Mouse (Mus musculus): ENCODE measurements at regions not wholly inside any gene's neighbourhood (a gene's known extent, or its start where the extent isn't known, plus 50 kb on each side); places are given as distances from the start of the nearest gene placed in this dataset.

- Histone ChIP-seq H3K79me2 (ENCODE audit: control insufficient read depth, insufficient read depth, low read length, poor library complexity) (no peaks in the 10 kb centered on the region), H3K9me3 (replicated peaks; ENCODE audit: insufficient read depth, low read length) (no peaks in the 10 kb centered on the region), H3K27ac (ENCODE audit: control insufficient read depth, low read depth, low read length) (no peak overlapping the region), H3K4me1 (ENCODE audit: control insufficient read depth in 1 of 2, insufficient read depth in 2 of 2, low read length in 2 of 2) (no peaks in the 10 kb centered on the region), H3K4me3 (ENCODE audit: control insufficient read depth in 1 of 2, insufficient read depth in 1 of 2, low read depth in 2 of 2, low read length in 2 of 2) (no peak overlapping the region), H3K36me3 (ENCODE audit: control insufficient read depth in 1 of 2, insufficient read depth in 2 of 2, low read length in 2 of 2) (no peaks in the 10 kb centered on the region), H3K9ac (ENCODE audit: control insufficient read depth, low read depth, low read length, poor library complexity, severe bottlenecking) (no peak overlapping the region), H3K27me3 (ENCODE audit: control insufficient read depth in 1 of 2, insufficient read depth in 2 of 2, low read length in 2 of 2) (no peaks in the 10 kb centered on the region)
- peak; percentile 8 for DNase-seq (ENCODE audit: low read depth, low spot score)
- TF ChIP-seq ELF1 (IDR thresholded peaks at IDR 0.05; ENCODE audit: low read depth, low read length) (no peak), ETS1 (IDR thresholded peaks at IDR 0.05; ENCODE audit: low read depth, low read length) (peak; percentile 63; the same call in 1 of the 2 replicates), E2F4 (IDR thresholded peaks at IDR 0.05; ENCODE audit: borderline replicate concordance, low read depth, low read length) (no peak), MAZ (IDR thresholded peaks at IDR 0.05; ENCODE audit: low read depth, low read length) (no peak), POLR2AphosphoS2 (IDR thresholded peaks at IDR 0.05; ENCODE audit: low read length) (no peak), BHLHE40 (IDR thresholded peaks at IDR 0.05; ENCODE audit: borderline replicate concordance, low read depth, low read length) (peak; percentile 95), MXI1 (IDR thresholded peaks at IDR 0.05; ENCODE audit: low read depth, low read length) (peak; percentile 50; the same call in 1 of the 2 replicates), USF1 (IDR thresholded peaks at IDR 0.05; ENCODE audit: low read depth, low read length) (peak; percentile 41; the same call in 1 of the 2 replicates), MAX (IDR thresholded peaks at IDR 0.05; ENCODE audit: low read length) (peak; percentile 43; the same call in 1 of the 2 replicates), CHD2 (IDR thresholded peaks at IDR 0.05; ENCODE audit: low read length) (no peak), MEF2A (IDR thresholded peaks at IDR 0.05; ENCODE audit: extremely low read depth, insufficient replicate concordance, low read depth, low read length, poor library complexity, severe bottlenecking) (no peak), NELFE (IDR thresholded peaks at IDR 0.05; ENCODE audit: low read depth, low read length) (no peak)
Measured at GRCm38 (mm10) chr15:13549207-13549837, 375.8 kb upstream of the Cdh6 start.

GRCm38 (mm10) chr15:13540026-13540425 is 366.6 kb upstream of the Cdh6 start:
- Histone ChIP-seq H3K27me3 (ENCODE audit: control insufficient read depth in 1 of 2, insufficient read depth in 2 of 2, low read length in 2 of 2) (no peaks in the 10 kb centered on the region), H3K9ac (ENCODE audit: control insufficient read depth, low read depth, low read length, poor library complexity, severe bottlenecking) (no peak overlapping the region), H3K4me3 (ENCODE audit: control insufficient read depth in 1 of 2, insufficient read depth in 1 of 2, low read depth in 2 of 2, low read length in 2 of 2) (no peak overlapping the region), H3K9me3 (replicated peaks; ENCODE audit: insufficient read depth, low read length) (no peaks in the 10 kb centered on the region), H3K4me1 (ENCODE audit: control insufficient read depth in 1 of 2, insufficient read depth in 2 of 2, low read length in 2 of 2) (no peaks in the 10 kb centered on the region), H3K36me3 (ENCODE audit: control insufficient read depth in 1 of 2, insufficient read depth in 2 of 2, low read length in 2 of 2) (no peaks in the 10 kb centered on the region), H3K27ac (ENCODE audit: control insufficient read depth, low read depth, low read length) (no peak overlapping the region), H3K79me2 (ENCODE audit: control insufficient read depth, insufficient read depth, low read length, poor library complexity) (no peaks in the 10 kb centered on the region)
- no peak for TF ChIP-seq MAFK (IDR thresholded peaks at IDR 0.05; ENCODE audit: borderline replicate concordance, low read depth, low read length)
- TF ChIP-seq EP300 (IDR thresholded peaks at IDR 0.05; ENCODE audit: low read depth in 1 of 2, low read length in 2 of 2), result no peak
- TF ChIP-seq MEF2A (IDR thresholded peaks at IDR 0.05; ENCODE audit: extremely low read depth, insufficient replicate concordance, low read depth, low read length, poor library complexity, severe bottlenecking), result no peak
- no peak for TF ChIP-seq CHD1 (IDR thresholded peaks at IDR 0.05; ENCODE audit: low read depth, low read length)
- no peak for TF ChIP-seq CHD2 (IDR thresholded peaks at IDR 0.05; ENCODE audit: low read length)
- no peak for TF ChIP-seq ZC3H11A (IDR thresholded peaks at IDR 0.05; ENCODE audit: low read depth, low read length)
- TF ChIP-seq POLR2A (IDR thresholded peaks at IDR 0.05; ENCODE audit: control insufficient read depth in 1 of 2, insufficient read depth in 1 of 2, low read depth in 1 of 2, low read length in 2 of 2, poor library complexity in 1 of 2), result no peak
- no peak for TF ChIP-seq JUND (IDR thresholded peaks at IDR 0.05; ENCODE audit: low read depth, low read length)
- TF ChIP-seq E2F4 (IDR thresholded peaks at IDR 0.05; ENCODE audit: borderline replicate concordance, low read depth, low read length), result no peak
- no peak for TF ChIP-seq NELFE (IDR thresholded peaks at IDR 0.05; ENCODE audit: low read depth, low read length)
- TF ChIP-seq TAL1 (IDR thresholded peaks at IDR 0.05; ENCODE audit: low read length), result no peak
- no peak for TF ChIP-seq ZMIZ1 (IDR thresholded peaks at IDR 0.05; ENCODE audit: low read depth, low read length)
- no peak for TF ChIP-seq TCF12 (IDR thresholded peaks at IDR 0.05; ENCODE audit: low read depth, low read length)
- TF ChIP-seq MAX (IDR thresholded peaks at IDR 0.05; ENCODE audit: low read length), result no peak
- no peak for DNase-seq (ENCODE audit: low read depth, low spot score)

All from MEL (cell line).